Mouse (Mus musculus) hindbrain, postnatal 0 days (tissue): ENCODE results near the gene Slc43a1. TPM values are rescaled to one million over a fixed set of nuclear protein-coding genes. Genes with fewer than 3 reads are reported as not detected.

ENCODE experiments used
- ATAC-seq: fragments of 200-750 bp; cut with Nextera tagmentation; 2 replicates; pipeline ENCODE4 v1.8.0; 2017; ENCODE audit warnings: mild to moderate bottlenecking, moderate TSS enrichment, moderate library complexity
- DNase-seq: peaks from one replicate; pipeline ENCODE4 v3.0.0-alpha.2; 2015; ENCODE audit warnings: low spot score
- H3K27ac ChIP-seq: fragments of 300-500 bp; sonication (generic); 2 replicates; pipeline ENCODE4 v1.5.1; 2014; ENCODE audit warnings: mild to moderate bottlenecking
- H3K27me3 ChIP-seq: fragments of 300-500 bp; sonication (generic); 2 replicates; pipeline ENCODE4 v1.6.1; 2014; ENCODE audit warnings: low read length, mixed read lengths; ENCODE audit not compliant: insufficient read depth
- H3K36me3 ChIP-seq: fragments of 300-500 bp; sonication (generic); 2 replicates; pipeline ENCODE4 v1.6.1; 2014; ENCODE audit warnings: low read length, mixed read lengths; ENCODE audit not compliant: insufficient read depth
- H3K4me1 ChIP-seq: fragments of 300-500 bp; sonication (generic); 2 replicates; pipeline ENCODE4 v1.6.1; 2014; ENCODE audit warnings: antibody characterized with exemption, low read length, mixed read lengths; ENCODE audit not compliant: insufficient read depth
- H3K4me2 ChIP-seq: fragments of 300-500 bp; sonication (generic); 2 replicates; pipeline ENCODE4 v1.6.1; 2014; ENCODE audit warnings: low read depth, mild to moderate bottlenecking, low read length, moderate library complexity, mixed read lengths
- H3K4me3 ChIP-seq: fragments of 300-500 bp; sonication (generic); 2 replicates; pipeline ENCODE4 v1.5.1; 2014; ENCODE audit warnings: low read length
- H3K9ac ChIP-seq: fragments of 300-500 bp; sonication (generic); replicated peaks from 2 replicates; pipeline ENCODE4 v1.6.1; 2014; ENCODE audit warnings: mild to moderate bottlenecking, low read length, moderate library complexity, mixed read lengths
- H3K9me3 ChIP-seq: fragments of 300-500 bp; sonication (generic); 2 replicates; pipeline ENCODE4 v1.6.1; 2016; ENCODE audit warnings: low read length, mixed read lengths
- CTCF ChIP-seq: IDR thresholded peaks from 2 replicates; pipeline ENCODE4 v1.5.1; 2016; ENCODE audit warnings: antibody characterized with exemption, control low read depth, low read depth
- WGBS: fragments of 180-500 bp; shearing (Covaris S2); extraction: QIAGEN DNeasy Blood & Tissue Kit; methylation state at CpG from one replicate; pipeline ENCODE4 v1.1.7; 2014; 5-methylcytosine and 5-hydroxymethylcytosine counted together
- polyA plus RNA-seq: library from polyadenylated mRNA; unstranded; fragments of >200 nt; fragmentation: Nextera tagmentation; extraction: Ambion mirVana; gene quantifications from 2 replicates; pipeline ENCODE4 v1.2.1, GENCODE M21; 2015
- total RNA-seq: library from RNA; depleted of rRNA; stranded (reverse); fragments of >200 nt; gene quantifications from 2 replicates; pipeline ENCODE4 v1.2.3, GENCODE M21; 2014

Slc43a1 gene
- total and polyA plus RNA-seq, 2 experiments from 2014 or later = 1.3 to 5.8 TPM

DNA sequence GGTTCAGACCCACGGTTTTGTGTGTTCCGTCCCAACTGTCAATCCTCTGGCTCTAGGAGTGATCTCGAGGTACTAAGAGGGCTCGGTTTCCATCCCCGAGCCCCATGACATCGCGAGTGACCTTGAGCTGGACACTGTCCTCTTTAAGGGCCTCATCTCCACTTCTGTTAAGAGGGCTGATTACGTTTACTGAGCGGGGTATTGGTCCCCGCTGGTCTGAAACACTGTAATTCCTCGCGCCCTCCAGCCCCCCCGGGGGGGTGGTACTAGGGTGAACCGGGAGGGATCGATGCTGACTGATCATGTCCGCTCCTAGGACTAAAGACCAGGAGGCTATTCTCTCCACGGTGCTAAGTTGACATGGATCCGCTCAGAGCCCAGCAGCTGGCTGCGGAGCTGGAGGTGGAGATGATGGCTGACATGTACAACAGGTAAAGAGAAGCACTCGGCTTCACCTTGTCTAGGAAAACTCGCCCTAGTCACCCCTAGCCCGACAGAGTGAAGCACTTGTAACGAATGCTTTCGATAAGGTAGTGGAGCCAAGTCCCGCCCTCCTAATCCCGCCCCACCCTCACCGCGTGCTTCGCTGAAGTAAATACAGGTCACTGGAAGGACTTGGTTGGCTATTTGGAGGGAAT lies 11.2 kb upstream of the Slc43a1 start:
- H3K9ac ChIP-seq = peak overlapping the region; percentile 77
- ATAC-seq = peak; percentile 43
- no peaks in the 10 kb centered on the region for H3K27me3 ChIP-seq
- H3K36me3 ChIP-seq = 0 out of 2 replicates have a peak, but pooled peaks cover 10% of the 10 kb centered on the region
- DNase-seq = no peak
- H3K4me2 ChIP-seq = peak overlapping the region; percentile 100
- peak overlapping the region; percentile 74 for H3K4me3 ChIP-seq
- peak overlapping the region; percentile 23; the same call in 1 of the 2 replicates for H3K27ac ChIP-seq
- no peaks in the 10 kb centered on the region for H3K9me3 ChIP-seq
- TF ChIP-seq CTCF = no peak
- WGBS = 1% methylated on average over 29 of the region's 29 CpGs
- H3K4me1 ChIP-seq = no peaks in the 10 kb centered on the region; the same call in 1 of the 2 replicates

DNA sequence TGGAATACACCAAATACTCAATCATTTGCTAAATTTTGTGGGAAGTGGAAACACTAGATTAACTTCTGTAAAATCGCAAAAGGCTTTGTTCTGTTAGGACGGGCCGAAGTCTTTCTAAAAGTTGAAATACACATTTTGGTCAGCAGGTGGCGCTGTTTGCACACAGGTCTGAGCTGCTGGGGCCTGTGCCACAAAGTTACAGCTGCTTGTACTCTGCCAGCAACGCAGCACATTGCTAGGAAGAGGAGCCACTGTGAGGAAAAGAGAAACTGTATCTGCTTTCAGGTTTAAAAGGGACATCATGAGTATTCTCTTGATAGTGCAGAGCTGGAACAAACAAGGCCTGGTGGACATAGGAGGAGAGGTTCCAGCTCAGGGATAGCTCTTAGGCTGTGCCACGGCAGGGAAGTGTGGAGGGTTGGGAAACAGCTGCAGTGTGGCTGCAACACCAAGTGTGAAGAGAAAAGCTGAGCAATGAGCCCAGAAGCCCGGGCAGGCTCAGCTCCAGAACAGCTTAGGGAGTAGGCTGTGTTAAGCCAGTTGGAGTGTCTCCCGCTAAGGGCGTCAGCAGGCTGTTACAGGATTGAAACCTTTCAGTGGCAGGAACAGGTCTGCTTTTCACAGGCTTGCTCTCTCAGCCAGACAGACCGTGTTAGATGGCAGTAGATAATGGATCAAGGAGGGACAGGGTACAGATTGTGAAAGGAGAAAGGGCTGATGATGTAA lies 6.8 kb upstream of the Slc43a1 start:
- Histone ChIP-seq H3K27ac (peak overlapping the region; percentile 22; the same call in 1 of the 2 replicates), H3K36me3 (0 out of 2 replicates have a peak, but pooled peaks cover 10% of the 10 kb centered on the region), H3K4me1 (no peaks in the 10 kb centered on the region; the same call in 1 of the 2 replicates), H3K9me3 (no peaks in the 10 kb centered on the region), H3K9ac (no peak overlapping the region), H3K4me2 (no peak overlapping the region), H3K4me3 (no peak overlapping the region), H3K27me3 (no peaks in the 10 kb centered on the region)
- peak; percentile 95 for DNase-seq
- TF ChIP-seq CTCF = peak; percentile 94
- peak; percentile 80 for ATAC-seq
- 21% methylated on average over 10 of the region's 10 CpGs for WGBS

DNA sequence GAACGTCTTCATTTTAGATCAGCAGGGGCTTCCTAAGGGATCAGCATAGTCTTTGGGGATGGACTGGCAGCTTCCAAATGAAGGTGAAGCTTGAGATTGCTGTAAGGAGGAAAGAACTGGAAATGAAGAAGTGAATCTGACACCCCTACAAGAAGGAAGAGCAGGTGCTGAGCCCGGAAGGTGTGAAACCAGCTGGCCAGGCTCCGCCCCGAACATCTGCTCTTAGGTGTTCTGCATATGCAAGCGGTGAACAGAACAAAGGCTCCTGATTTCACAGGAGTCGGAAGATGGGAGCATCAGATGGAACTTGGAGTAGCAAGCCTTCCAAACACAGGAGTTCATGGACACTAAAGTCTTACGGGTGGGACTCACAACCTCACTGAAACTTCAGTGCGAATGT lies 1.5 kb upstream of the Slc43a1 start:
- peaks cover 11% of the 10 kb centered on the region; the same call in 1 of the 2 replicates for H3K4me1 ChIP-seq
- H3K36me3 ChIP-seq = no peaks in the 10 kb centered on the region
- H3K9me3 ChIP-seq = no peaks in the 10 kb centered on the region
- WGBS = 74% methylated on average over 8 of the region's 8 CpGs
- H3K9ac ChIP-seq = no peak overlapping the region
- ATAC-seq (no peak), DNase-seq (no peak)
- no peak for TF ChIP-seq CTCF
- no peak overlapping the region for H3K4me3 ChIP-seq
- peaks cover 26% of the 10 kb centered on the region for H3K27me3 ChIP-seq
- no peak overlapping the region for H3K4me2 ChIP-seq
- H3K27ac ChIP-seq = no peak overlapping the region

DNA sequence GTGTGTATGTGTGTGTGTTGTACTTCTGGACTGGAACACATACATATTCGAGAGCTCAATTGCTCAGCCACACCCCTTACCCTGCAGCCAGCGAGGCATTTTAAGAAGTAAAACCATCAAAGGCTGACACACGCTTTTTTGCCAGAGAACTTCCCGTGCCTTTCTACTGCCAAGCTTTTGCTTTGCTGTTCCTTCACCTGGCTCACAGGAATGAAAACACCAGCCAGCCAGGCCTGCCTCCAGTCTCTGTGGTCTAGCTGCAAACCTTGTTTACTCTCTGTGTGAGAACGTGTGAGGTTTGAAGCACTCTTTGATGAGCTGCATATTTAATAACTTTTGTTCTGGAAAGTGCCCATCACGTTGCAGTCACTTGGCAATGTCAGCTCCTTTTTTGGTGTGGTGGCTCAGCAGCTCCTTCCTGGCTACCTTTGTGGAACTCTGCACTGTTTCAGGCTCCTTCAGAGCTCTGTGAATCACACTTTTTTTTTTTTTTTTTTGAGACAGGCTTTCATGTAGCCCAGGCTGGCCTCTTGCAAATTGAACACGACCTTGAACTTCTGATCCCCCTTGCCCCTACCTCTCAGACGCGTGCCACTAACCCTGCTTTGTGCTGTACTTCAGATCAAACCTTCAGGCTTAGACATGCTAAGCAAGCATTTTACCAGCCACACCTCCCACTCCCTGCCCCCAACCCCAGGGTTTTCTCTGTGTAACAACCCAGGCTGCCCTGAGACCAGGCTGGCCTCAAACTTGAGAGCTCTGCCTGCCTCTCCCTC lies 645 bp upstream of the Slc43a1 start:
- H3K4me1 ChIP-seq = peaks cover 11% of the 10 kb centered on the region; the same call in 1 of the 2 replicates
- ATAC-seq (no peak), DNase-seq (no peak)
- no peaks in the 10 kb centered on the region for H3K36me3 ChIP-seq
- no peak overlapping the region for H3K4me3 ChIP-seq
- 27% methylated on average over 9 of the region's 9 CpGs for WGBS
- no peak for TF ChIP-seq CTCF
- H3K27me3 ChIP-seq = peaks cover 26% of the 10 kb centered on the region
- H3K27ac ChIP-seq = no peak overlapping the region
- no peak overlapping the region for H3K4me2 ChIP-seq
- H3K9me3 ChIP-seq = no peaks in the 10 kb centered on the region
- no peak overlapping the region for H3K9ac ChIP-seq

DNA sequence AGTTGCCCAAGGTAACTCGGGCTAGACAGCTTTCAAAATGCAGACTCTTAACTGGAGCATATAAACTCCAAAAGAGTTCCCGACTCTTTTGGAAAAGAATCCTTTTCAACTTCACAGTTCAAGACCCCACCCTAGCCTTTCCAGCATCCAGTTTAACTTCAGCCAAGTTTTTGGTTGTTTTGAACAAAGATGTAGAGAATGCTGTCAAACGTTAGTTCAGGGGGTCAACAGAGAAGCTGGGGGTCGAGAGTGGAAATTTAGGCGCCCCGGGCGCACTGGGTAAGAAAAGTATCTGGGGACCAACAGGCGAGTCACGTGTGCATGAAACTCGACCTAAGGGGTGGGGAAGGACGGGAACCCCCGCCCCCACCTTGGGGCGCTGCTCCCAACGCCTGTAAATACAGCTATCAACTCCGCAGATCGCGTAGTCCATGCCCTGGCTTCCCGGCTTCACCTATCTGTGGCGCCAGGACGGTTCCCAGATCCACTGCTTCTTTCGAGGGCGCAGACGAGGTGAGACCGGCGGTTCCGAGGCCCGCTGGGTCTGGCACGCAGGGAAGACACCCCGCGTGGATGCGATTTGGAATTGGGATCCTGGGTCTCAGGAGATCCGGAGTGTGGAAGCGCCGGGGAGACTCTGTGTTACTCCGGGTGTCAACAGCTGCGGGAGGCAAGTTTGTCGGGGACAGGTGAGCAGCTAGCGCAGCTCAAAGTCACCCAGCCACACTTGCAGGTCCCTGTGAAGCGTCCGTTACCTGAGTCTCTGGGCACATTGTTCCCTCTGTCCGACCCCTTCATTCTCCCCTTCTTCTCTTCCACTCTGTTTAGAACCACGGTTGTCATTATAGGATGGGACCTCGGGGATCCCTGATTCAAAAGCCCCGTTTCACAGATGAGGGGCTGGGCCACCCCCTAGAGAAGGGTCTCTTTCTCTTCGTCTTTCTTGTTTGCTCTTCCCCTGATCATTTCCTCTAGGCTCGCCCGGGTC lies 637 bp downstream of the Slc43a1 start:
- no peak for TF ChIP-seq CTCF
- peaks cover 26% of the 10 kb centered on the region for H3K27me3 ChIP-seq
- peaks cover 11% of the 10 kb centered on the region; the same call in 1 of the 2 replicates for H3K4me1 ChIP-seq
- peak overlapping the region; percentile 38 for H3K9ac ChIP-seq
- ATAC-seq = no peak; the same call in 1 of the 2 replicates
- H3K4me3 ChIP-seq = peak overlapping the region; percentile 50
- H3K9me3 ChIP-seq = no peaks in the 10 kb centered on the region
- no peaks in the 10 kb centered on the region for H3K36me3 ChIP-seq
- no peak for DNase-seq
- H3K27ac ChIP-seq = no peak overlapping the region
- peak overlapping the region; percentile 89 for H3K4me2 ChIP-seq
- WGBS = under 1% methylated on average over 47 of the region's 47 CpGs
